Mouse (Mus musculus): Measurements from ENCODE around the gene Timm29. TPM values are rescaled to one million over a fixed set of nuclear protein-coding genes. Genes with fewer than 3 reads are reported as not detected.
A peak's percentile ranks its signal among the peaks of the same experiment; 100 is the strongest.

Gene Timm29
- polyA plus RNA-seq, 1 experiment from 2014 or later: 17.7 TPM

- H3K4me1 ChIP-seq (replicated peaks): peaks cover 25% of the 10 kb centered on the region
- H3K4me2 ChIP-seq: no peak overlapping the region
- 0 out of 2 replicates have a peak overlapping the region, but pooled peaks have one; percentile 19 for H3K9ac ChIP-seq
- DNase-seq (peak; percentile 36), ATAC-seq (ENCODE audit: low read depth) (peak; percentile 81)
- peak overlapping the region; percentile 37; the same call in 1 of the 2 replicates for H3K27ac ChIP-seq
- H3K27me3 ChIP-seq: no peaks in the 10 kb centered on the region
- 43% methylated on average over 3 of the region's 3 CpGs for WGBS (ENCODE audit: insufficient replicate concordance)
- H3K36me3 ChIP-seq: peaks cover 11% of the 10 kb centered on the region
- no peak overlapping the region for H3K4me3 ChIP-seq (replicated peaks)
- no peaks in the 10 kb centered on the region for H3K9me3 ChIP-seq (replicated peaks)
Measured at GRCm38 (mm10) chr9:21600186-21600585, 7.7 kb downstream of the Timm29 start.

- no peak for DNase-seq
- WGBS (ENCODE audit: insufficient replicate concordance): 76% methylated on average over 2 of the region's 2 CpGs
- no peak overlapping the region for H3K4me3 ChIP-seq (replicated peaks)
- H3K4me1 ChIP-seq (replicated peaks): peaks cover 25% of the 10 kb centered on the region
- no peak overlapping the region for H3K4me2 ChIP-seq
- no peak for ATAC-seq (ENCODE audit: low read depth)
- H3K36me3 ChIP-seq: peaks cover 4% of the 10 kb centered on the region
- H3K9ac ChIP-seq: no peak overlapping the region
- H3K27me3 ChIP-seq: no peaks in the 10 kb centered on the region
- H3K27ac ChIP-seq: peak overlapping the region; percentile 37; the same call in 1 of the 2 replicates
- no peaks in the 10 kb centered on the region for H3K9me3 ChIP-seq (replicated peaks)
Measured at GRCm38 (mm10) chr9:21601073-21601472, 8.6 kb downstream of the Timm29 start.

- WGBS (ENCODE audit: insufficient replicate concordance): 50% methylated on average over 10 of the region's 10 CpGs
- no peaks in the 10 kb centered on the region for H3K27me3 ChIP-seq
- ATAC-seq (ENCODE audit: low read depth) (peak; percentile 34; the same call in 1 of the 2 replicates), DNase-seq (peak; percentile 51)
- H3K4me1 ChIP-seq (replicated peaks): peaks cover 25% of the 10 kb centered on the region
- H3K4me2 ChIP-seq: no peak overlapping the region
- no peak overlapping the region for H3K27ac ChIP-seq
- H3K9ac ChIP-seq: no peak overlapping the region
- H3K36me3 ChIP-seq: no peaks in the 10 kb centered on the region; the same call in 1 of the 2 replicates
- H3K9me3 ChIP-seq (replicated peaks): no peaks in the 10 kb centered on the region
- no peak overlapping the region for H3K4me3 ChIP-seq (replicated peaks)
Measured at GRCm38 (mm10) chr9:21601722-21602399, 9.3 kb downstream of the Timm29 start.

GRCm38 (mm10) chr9:21604119-21604518, 11.6 kb downstream of the Timm29 start:
- ATAC-seq (ENCODE audit: low read depth): no peak
- 58% methylated on average over 5 of the region's 5 CpGs for WGBS (ENCODE audit: insufficient replicate concordance)

GRCm38 (mm10) chr9:21605865-21606264, 13.3 kb downstream of the Timm29 start:
- Histone ChIP-seq H3K4me3 (replicated peaks) (no peak overlapping the region), H3K4me1 (replicated peaks) (peaks cover 10% of the 10 kb centered on the region), H3K9ac (no peak overlapping the region), H3K9me3 (replicated peaks) (no peaks in the 10 kb centered on the region), H3K27ac (no peak overlapping the region), H3K27me3 (no peaks in the 10 kb centered on the region), H3K4me2 (no peak overlapping the region), H3K36me3 (no peaks in the 10 kb centered on the region)
- no peak for DNase-seq
- no peak for ATAC-seq (ENCODE audit: low read depth)
- WGBS (ENCODE audit: insufficient replicate concordance): 74% methylated on average over 5 of the region's 5 CpGs

More at GRCm38 (mm10) chr9:21604119-21604518, 11.6 kb downstream of the Timm29 start:
- peaks cover 25% of the 10 kb centered on the region for H3K4me1 ChIP-seq (replicated peaks)
- H3K27me3 ChIP-seq: no peaks in the 10 kb centered on the region
- no peak overlapping the region for H3K27ac ChIP-seq
- no peak overlapping the region for H3K9ac ChIP-seq
- no peaks in the 10 kb centered on the region for H3K9me3 ChIP-seq (replicated peaks)
- H3K36me3 ChIP-seq: no peaks in the 10 kb centered on the region
- DNase-seq: no peak
- H3K4me2 ChIP-seq: no peak overlapping the region
- H3K4me3 ChIP-seq (replicated peaks): no peak overlapping the region

GRCm38 (mm10) chr9:21606648-21607047, 14.1 kb downstream of the Timm29 start:
- Histone ChIP-seq H3K4me1 (replicated peaks) (peaks cover 3% of the 10 kb centered on the region; the same call in 1 of the 2 replicates), H3K9ac (no peak overlapping the region), H3K27ac (no peak overlapping the region; the same call in 1 of the 2 replicates), H3K4me3 (replicated peaks) (no peak overlapping the region), H3K4me2 (no peak overlapping the region), H3K9me3 (replicated peaks) (no peaks in the 10 kb centered on the region), H3K36me3 (no peaks in the 10 kb centered on the region), H3K27me3 (no peaks in the 10 kb centered on the region)
- no peak for ATAC-seq (ENCODE audit: low read depth)
- 30% methylated on average over 1 of the region's 1 CpGs for WGBS (ENCODE audit: insufficient replicate concordance)
- no peak for DNase-seq

- H3K27ac ChIP-seq: no peak overlapping the region
- no peak overlapping the region for H3K9ac ChIP-seq
- H3K27me3 ChIP-seq: no peaks in the 10 kb centered on the region
- no peaks in the 10 kb centered on the region for H3K9me3 ChIP-seq (replicated peaks)
- peaks cover 10% of the 10 kb centered on the region for H3K4me1 ChIP-seq (replicated peaks)
- DNase-seq: no peak
- peak; percentile 50; the same call in 1 of the 2 replicates for ATAC-seq (ENCODE audit: low read depth)
- 69% methylated on average over 1 of the region's 1 CpGs for WGBS (ENCODE audit: insufficient replicate concordance)
- no peak overlapping the region for H3K4me3 ChIP-seq (replicated peaks)
- H3K4me2 ChIP-seq: no peak overlapping the region
- no peaks in the 10 kb centered on the region for H3K36me3 ChIP-seq
Measured at GRCm38 (mm10) chr9:21609861-21610260, 17.3 kb downstream of the Timm29 start.

- no peak for ATAC-seq (ENCODE audit: low read depth)
- Histone ChIP-seq H3K4me2 (peak overlapping the region; percentile 85), H3K27me3 (no peaks in the 10 kb centered on the region), H3K9me3 (replicated peaks) (no peaks in the 10 kb centered on the region), H3K36me3 (peaks cover 8% of the 10 kb centered on the region), H3K4me3 (replicated peaks) (peak overlapping the region; percentile 92), H3K9ac (peak overlapping the region; percentile 94), H3K27ac (peak overlapping the region; percentile 89), H3K4me1 (replicated peaks) (peaks cover 38% of the 10 kb centered on the region)
- 59% methylated on average over 15 of the region's 15 CpGs for WGBS (ENCODE audit: insufficient replicate concordance)
- no peak for DNase-seq
Measured at GRCm38 (mm10) chr9:21614864-21615616, 22.5 kb downstream of the Timm29 start.

GRCm38 (mm10) chr9:21615617-21616231, 23.2 kb downstream of the Timm29 start, which contains the start of gene Smarca4:
Gene Smarca4 (plus strand): TSS chr9:21616169.
- under 1% methylated on average over 44 of the region's 45 CpGs for WGBS (ENCODE audit: insufficient replicate concordance)

GRCm38 (mm10) chr9:21616232-21616781, 23.8 kb downstream of the Timm29 start:
- Histone ChIP-seq H3K4me1 (replicated peaks) (peaks cover 45% of the 10 kb centered on the region), H3K4me2 (peak overlapping the region; percentile 85), H3K4me3 (replicated peaks) (peak overlapping the region; percentile 92), H3K9me3 (replicated peaks) (no peaks in the 10 kb centered on the region), H3K9ac (peak overlapping the region; percentile 94), H3K27ac (peak overlapping the region; percentile 89), H3K27me3 (no peaks in the 10 kb centered on the region), H3K36me3 (peaks cover 8% of the 10 kb centered on the region)
- under 1% methylated on average over 57 of the region's 57 CpGs for WGBS (ENCODE audit: insufficient replicate concordance)
- peak; percentile 66 for ATAC-seq (ENCODE audit: low read depth)
- peak; percentile 67 for DNase-seq

More at GRCm38 (mm10) chr9:21615617-21616231, 23.2 kb downstream of the Timm29 start, which contains the start of gene Smarca4:
- H3K27ac ChIP-seq: peak within 1 kb of the TSS; percentile 89
- H3K9ac ChIP-seq: peak within 1 kb of the TSS; percentile 94
- ATAC-seq (ENCODE audit: low read depth) (peak; percentile 94), DNase-seq (peak; percentile 99)
- peak within 1 kb of the TSS; percentile 85 for H3K4me2 ChIP-seq
- no peaks in the 10 kb centered on the region for H3K9me3 ChIP-seq (replicated peaks)
- H3K4me1 ChIP-seq (replicated peaks): peaks cover 43% of the 10 kb centered on the region
- peak within 1 kb of the TSS; percentile 92 for H3K4me3 ChIP-seq (replicated peaks)
- no peaks in the 10 kb centered on the region for H3K27me3 ChIP-seq
- peaks cover 8% of the 10 kb centered on the region for H3K36me3 ChIP-seq

GRCm38 (mm10) chr9:21617066-21617465, 24.5 kb downstream of the Timm29 start:
- H3K4me1 ChIP-seq (replicated peaks): peaks cover 52% of the 10 kb centered on the region
- H3K36me3 ChIP-seq: peaks cover 13% of the 10 kb centered on the region
- WGBS (ENCODE audit: insufficient replicate concordance): 2% methylated on average over 10 of the region's 10 CpGs
- H3K9me3 ChIP-seq (replicated peaks): no peaks in the 10 kb centered on the region
- H3K27ac ChIP-seq: peak overlapping the region; percentile 89
- H3K4me3 ChIP-seq (replicated peaks): peak overlapping the region; percentile 92
- peak overlapping the region; percentile 94 for H3K9ac ChIP-seq
- no peak for ATAC-seq (ENCODE audit: low read depth)
- no peaks in the 10 kb centered on the region for H3K27me3 ChIP-seq
- H3K4me2 ChIP-seq: peak overlapping the region; percentile 85
- DNase-seq: peak; percentile 28

Data from liver, embryonic 13.5 days (tissue).